Mouse (Mus musculus): ENCODE measurements at regions not wholly inside any gene's neighbourhood (a gene's known extent, or its start where the extent isn't known, plus 50 kb on each side); places are given as distances from the start of the nearest gene placed in this dataset.
A peak's percentile ranks its signal among the peaks of the same experiment; 100 is the strongest.

DNA sequence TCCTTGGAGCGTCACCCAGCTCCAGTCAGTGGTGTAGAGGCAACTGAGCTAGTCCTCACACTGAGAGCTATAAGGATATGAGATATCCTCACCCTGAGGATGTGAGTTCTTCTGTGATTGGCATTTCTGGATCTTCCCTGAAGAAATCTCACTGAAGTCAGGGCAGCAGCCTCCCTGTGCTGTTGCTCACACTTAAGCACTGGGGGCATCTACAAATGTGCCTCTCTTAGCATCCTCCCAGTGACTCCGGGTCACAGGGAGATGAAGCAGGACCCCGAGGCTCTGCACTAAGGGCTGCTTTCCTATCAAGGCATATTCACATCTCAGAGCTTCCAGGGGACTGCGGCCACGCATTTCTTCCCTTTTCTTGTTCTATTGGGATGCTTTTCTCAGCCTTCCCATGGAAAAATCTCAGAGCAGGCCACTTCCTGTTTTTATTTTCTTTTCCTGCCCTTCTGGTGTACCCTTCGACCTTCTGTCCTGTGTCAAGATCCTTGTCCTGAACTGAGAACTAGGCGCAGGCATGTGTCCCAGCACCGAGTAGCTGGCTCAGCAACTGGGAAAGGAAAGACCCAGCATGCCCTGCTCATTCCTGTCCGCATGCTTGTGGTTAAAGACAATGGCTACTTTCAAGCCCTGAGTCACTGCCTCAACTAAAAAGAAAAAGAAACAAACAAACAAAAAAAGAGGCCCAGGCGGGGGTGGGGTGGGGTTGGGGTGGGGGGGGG lies 92.8 kb downstream of the Tomm20 start:
- no peak overlapping the region for H3K9ac ChIP-seq
- WGBS (ENCODE audit: insufficient replicate concordance): 47% methylated on average over 10 of the region's 10 CpGs
- ATAC-seq (ENCODE audit: low read depth): no peak

DNA sequence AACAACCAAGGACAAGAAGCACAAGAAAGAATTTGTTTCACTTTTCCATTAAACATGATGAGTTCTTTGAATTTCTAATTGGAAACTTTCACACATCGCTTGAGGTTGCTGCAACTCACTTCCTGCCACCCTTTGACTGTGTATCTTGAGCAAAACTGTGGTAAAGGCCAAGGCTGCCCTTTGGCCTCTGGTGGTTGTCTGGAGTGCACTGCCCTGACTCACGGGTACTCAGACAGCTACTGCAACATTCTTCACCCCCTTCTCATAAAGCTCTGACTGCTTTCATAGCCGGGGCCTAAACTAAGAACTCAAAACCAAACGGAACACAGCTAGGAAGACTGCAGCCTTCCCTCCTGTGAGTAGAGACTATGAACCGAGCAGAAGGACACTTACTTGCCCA lies 93.5 kb downstream of the Tomm20 start:
- Histone ChIP-seq H3K4me1 (replicated peaks) (peaks cover 63% of the 10 kb centered on the region), H3K4me2 (no peak overlapping the region), H3K27ac (peak overlapping the region; percentile 61), H3K9ac (no peak overlapping the region), H3K4me3 (replicated peaks) (no peak overlapping the region), H3K27me3 (no peaks in the 10 kb centered on the region), H3K9me3 (replicated peaks) (no peaks in the 10 kb centered on the region), H3K36me3 (no peaks in the 10 kb centered on the region)
- ATAC-seq (ENCODE audit: low read depth) (no peak), DNase-seq (no peak)
- WGBS (ENCODE audit: insufficient replicate concordance): 46% methylated on average over 5 of the region's 5 CpGs

More for the DNA sequence above, 92.8 kb downstream of the Tomm20 start:
- H3K9me3 ChIP-seq (replicated peaks): no peaks in the 10 kb centered on the region
- no peak overlapping the region for H3K4me3 ChIP-seq (replicated peaks)
- peaks cover 63% of the 10 kb centered on the region for H3K4me1 ChIP-seq (replicated peaks)
- no peak for DNase-seq
- no peak overlapping the region for H3K4me2 ChIP-seq
- H3K27me3 ChIP-seq: no peaks in the 10 kb centered on the region
- no peaks in the 10 kb centered on the region for H3K36me3 ChIP-seq
- H3K27ac ChIP-seq: peak overlapping the region; percentile 61

GRCm38 (mm10) chr8:126851780-126852179 lies 93.9 kb downstream of the Tomm20 start:
- no peak overlapping the region for H3K4me3 ChIP-seq (replicated peaks)
- H3K36me3 ChIP-seq: no peaks in the 10 kb centered on the region
- peak overlapping the region; percentile 61; the same call in 1 of the 2 replicates for H3K27ac ChIP-seq
- ATAC-seq (ENCODE audit: low read depth) (no peak), DNase-seq (no peak)
- H3K9ac ChIP-seq: no peak overlapping the region
- H3K4me1 ChIP-seq (replicated peaks): peaks cover 60% of the 10 kb centered on the region
- no peaks in the 10 kb centered on the region for H3K9me3 ChIP-seq (replicated peaks)
- no peaks in the 10 kb centered on the region for H3K27me3 ChIP-seq
- H3K4me2 ChIP-seq: no peak overlapping the region
- WGBS (ENCODE audit: insufficient replicate concordance): 55% methylated on average over 3 of the region's 3 CpGs

GRCm38 (mm10) chr8:126850189-126850535 lies 95.5 kb downstream of the Tomm20 start:
- Histone ChIP-seq H3K4me1 (replicated peaks) (peaks cover 62% of the 10 kb centered on the region), H3K36me3 (no peaks in the 10 kb centered on the region), H3K9ac (no peak overlapping the region), H3K9me3 (replicated peaks) (no peaks in the 10 kb centered on the region), H3K27ac (peak overlapping the region; percentile 71), H3K4me3 (replicated peaks) (no peak overlapping the region), H3K4me2 (no peak overlapping the region), H3K27me3 (no peaks in the 10 kb centered on the region)
- WGBS (ENCODE audit: insufficient replicate concordance): 40% methylated on average over 1 of the region's 1 CpGs
- no peak for ATAC-seq (ENCODE audit: low read depth)
- no peak for DNase-seq

DNA sequence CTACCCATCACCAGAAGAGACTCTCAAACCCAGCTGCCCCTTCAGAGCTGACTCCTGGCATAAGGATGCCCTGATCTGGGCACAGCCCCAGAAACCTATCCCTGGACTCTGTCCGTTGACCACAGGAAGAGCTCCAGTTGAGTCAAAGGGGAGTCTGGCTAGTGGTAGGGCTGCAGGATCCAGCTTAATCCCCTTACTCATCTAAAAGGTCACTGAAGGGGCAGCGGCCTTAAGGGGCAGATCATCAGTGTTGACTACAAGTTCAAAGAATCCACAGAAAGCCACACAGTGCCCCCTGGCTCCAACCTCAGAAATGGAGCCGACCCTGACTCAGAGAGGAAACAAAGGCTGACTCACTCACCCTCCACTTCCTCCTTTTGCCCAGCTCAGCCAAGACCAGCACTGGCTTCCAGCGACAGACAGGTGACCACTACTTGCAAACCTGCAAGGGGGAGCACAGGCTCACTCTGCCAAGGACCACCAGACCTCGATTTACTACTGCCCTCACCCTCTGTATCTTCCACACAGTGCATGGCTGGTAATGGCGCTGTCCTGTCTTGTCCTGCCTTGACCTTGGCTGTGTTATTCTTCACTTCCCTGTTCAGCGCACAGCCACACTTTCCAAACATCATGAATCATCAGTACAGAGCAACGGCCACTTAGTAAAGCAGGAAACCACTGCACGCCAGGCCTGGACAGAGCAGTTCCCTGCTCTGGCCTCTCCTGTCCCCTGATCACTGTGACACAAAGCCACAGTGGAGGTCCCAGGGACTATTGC lies 96.0 kb downstream of the Tomm20 start:
- Histone ChIP-seq H3K27me3 (no peaks in the 10 kb centered on the region), H3K4me3 (replicated peaks) (no peak overlapping the region), H3K9ac (no peak overlapping the region), H3K9me3 (replicated peaks) (no peaks in the 10 kb centered on the region), H3K27ac (peak overlapping the region; percentile 71), H3K4me2 (no peak overlapping the region), H3K36me3 (no peaks in the 10 kb centered on the region), H3K4me1 (replicated peaks) (peaks cover 61% of the 10 kb centered on the region)
- no peak for DNase-seq
- WGBS (ENCODE audit: insufficient replicate concordance): 19% methylated on average over 9 of the region's 9 CpGs
- peak; percentile 50 for ATAC-seq (ENCODE audit: low read depth)

DNA sequence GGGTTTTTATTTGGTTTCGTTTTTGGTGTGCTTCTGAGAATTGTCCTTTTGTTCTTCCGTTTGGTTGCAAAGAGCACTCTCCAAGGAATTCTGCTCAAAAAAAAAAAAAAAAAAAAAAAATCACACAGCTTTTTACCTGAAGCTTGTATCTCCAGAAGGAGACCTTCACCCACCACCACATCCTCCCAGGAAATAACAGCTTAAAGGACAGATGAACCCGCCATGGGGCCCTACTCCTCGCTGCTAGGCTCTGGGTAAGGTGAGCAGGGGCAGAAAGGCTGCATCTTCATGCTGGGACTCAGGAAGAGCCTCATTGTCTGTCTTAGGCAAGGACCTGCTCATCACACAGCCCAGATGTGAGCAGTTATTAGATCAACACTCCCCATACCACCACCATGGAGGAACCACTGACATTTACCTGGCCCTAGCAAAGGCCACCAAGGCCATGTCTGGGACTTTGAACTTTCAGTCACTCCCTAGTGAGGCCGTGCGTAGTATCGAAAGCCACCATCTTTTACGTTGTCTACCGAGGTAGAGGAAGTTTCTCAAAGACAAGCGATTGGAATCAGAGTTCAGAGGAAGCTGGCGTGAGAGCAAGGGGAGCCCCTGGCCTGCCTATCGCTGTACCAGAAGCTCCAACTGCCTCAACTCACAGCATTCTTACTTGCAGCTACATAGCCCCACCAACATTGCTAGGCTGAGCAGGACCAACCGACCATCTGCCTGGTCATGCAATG lies 97.1 kb downstream of the Tomm20 start:
- Histone ChIP-seq H3K36me3 (no peaks in the 10 kb centered on the region), H3K4me2 (no peak overlapping the region), H3K27me3 (no peaks in the 10 kb centered on the region), H3K9me3 (replicated peaks) (no peaks in the 10 kb centered on the region), H3K9ac (no peak overlapping the region), H3K27ac (peak overlapping the region; percentile 71), H3K4me1 (replicated peaks) (peaks cover 55% of the 10 kb centered on the region), H3K4me3 (replicated peaks) (no peak overlapping the region)
- DNase-seq: no peak
- 33% methylated on average over 13 of the region's 13 CpGs for WGBS (ENCODE audit: insufficient replicate concordance)
- peak; percentile 18; the same call in 1 of the 2 replicates for ATAC-seq (ENCODE audit: low read depth)

DNA sequence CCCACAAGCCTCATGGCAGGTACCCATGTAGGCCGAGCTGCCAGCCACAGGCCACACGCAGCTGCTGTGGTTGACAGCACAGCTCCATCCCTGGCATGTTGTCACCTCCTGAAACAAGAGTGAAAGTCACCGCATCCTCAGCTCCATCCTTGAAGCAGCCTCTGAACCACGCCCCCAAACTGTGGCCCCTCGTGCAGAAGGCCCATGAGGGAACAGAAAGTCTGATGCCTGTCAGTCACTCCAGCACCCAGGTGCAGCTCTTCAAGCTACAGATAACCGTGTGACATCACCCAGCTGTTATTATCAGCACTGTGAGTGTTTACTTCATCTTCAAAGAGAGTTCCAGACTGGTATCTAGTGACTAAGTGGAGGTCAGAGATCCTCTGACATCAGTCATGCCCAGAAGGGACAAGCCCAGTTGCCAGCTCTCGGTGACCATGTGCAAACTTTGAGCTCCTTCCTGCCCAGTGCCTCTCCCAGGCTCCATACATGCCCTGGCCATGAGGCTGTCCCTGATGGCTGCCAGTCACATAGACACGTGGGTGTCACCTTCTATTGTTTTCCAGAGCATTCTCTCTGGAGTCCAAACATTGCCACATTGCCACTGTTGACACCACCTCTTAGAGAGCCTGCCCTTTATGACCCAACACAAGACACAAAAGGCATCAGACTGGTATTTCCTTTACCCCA lies 97.8 kb downstream of the Tomm20 start:
- H3K9ac ChIP-seq: 0 out of 2 replicates have a peak overlapping the region, but pooled peaks have one; percentile 23
- H3K4me3 ChIP-seq (replicated peaks): no peak overlapping the region
- peak overlapping the region; percentile 16; the same call in 1 of the 2 replicates for H3K27ac ChIP-seq
- no peaks in the 10 kb centered on the region for H3K9me3 ChIP-seq (replicated peaks)
- no peaks in the 10 kb centered on the region for H3K27me3 ChIP-seq
- no peaks in the 10 kb centered on the region for H3K36me3 ChIP-seq
- peaks cover 52% of the 10 kb centered on the region for H3K4me1 ChIP-seq (replicated peaks)
- 31% methylated on average over 8 of the region's 8 CpGs for WGBS (ENCODE audit: insufficient replicate concordance)
- ATAC-seq (ENCODE audit: low read depth) (peak; percentile 63), DNase-seq (peak; percentile 34)
- H3K4me2 ChIP-seq: no peak overlapping the region

DNA sequence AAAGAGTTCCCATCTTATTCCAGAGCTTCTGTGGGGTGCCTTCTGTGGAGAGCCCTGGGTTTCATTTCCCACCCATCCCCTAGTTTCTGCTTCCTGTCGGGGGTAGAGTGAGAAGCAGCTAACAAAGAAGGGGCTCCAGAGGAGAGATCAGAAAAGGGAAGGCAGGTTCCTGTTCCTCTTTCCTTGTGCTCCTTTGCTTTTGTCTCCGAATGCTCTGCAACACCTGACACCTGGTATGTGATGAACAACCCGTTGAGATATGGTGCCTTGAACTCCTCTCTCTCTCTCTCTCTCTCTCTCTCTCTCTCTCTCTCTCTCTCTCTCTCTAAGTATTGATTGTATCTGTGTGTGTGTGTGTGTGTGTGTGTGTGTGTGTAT lies 99.5 kb downstream of the Tomm20 start:
- Histone ChIP-seq H3K9me3 (replicated peaks) (no peaks in the 10 kb centered on the region), H3K27me3 (no peaks in the 10 kb centered on the region), H3K36me3 (no peaks in the 10 kb centered on the region), H3K4me2 (no peak overlapping the region), H3K9ac (no peak overlapping the region), H3K27ac (no peak overlapping the region), H3K4me1 (replicated peaks) (peaks cover 43% of the 10 kb centered on the region), H3K4me3 (replicated peaks) (no peak overlapping the region)
- WGBS (ENCODE audit: insufficient replicate concordance): 20% methylated on average over 3 of the region's 3 CpGs
- no peak for DNase-seq
- ATAC-seq (ENCODE audit: low read depth): no peak

- Histone ChIP-seq H3K4me2 (no peak overlapping the region), H3K4me3 (replicated peaks) (no peak overlapping the region), H3K36me3 (no peaks in the 10 kb centered on the region), H3K27ac (no peak overlapping the region), H3K9ac (no peak overlapping the region), H3K27me3 (no peaks in the 10 kb centered on the region), H3K4me1 (replicated peaks) (peaks cover 39% of the 10 kb centered on the region), H3K9me3 (replicated peaks) (no peaks in the 10 kb centered on the region)
- no peak for DNase-seq
- 61% methylated on average over 14 of the region's 14 CpGs for WGBS (ENCODE audit: insufficient replicate concordance)
- no peak for ATAC-seq (ENCODE audit: low read depth)
These were observed 100.0 kb downstream of the Tomm20 start for GRCm38 (mm10) chr8:126845530-126846187.

- ATAC-seq (ENCODE audit: low read depth) (no peak), DNase-seq (no peak)
- H3K9me3 ChIP-seq (replicated peaks): no peaks in the 10 kb centered on the region
- H3K36me3 ChIP-seq: no peaks in the 10 kb centered on the region
- no peak overlapping the region for H3K9ac ChIP-seq
- no peak overlapping the region for H3K4me2 ChIP-seq
- no peak overlapping the region for H3K27ac ChIP-seq
- H3K4me3 ChIP-seq (replicated peaks): no peak overlapping the region
- 69% methylated on average over 4 of the region's 4 CpGs for WGBS (ENCODE audit: insufficient replicate concordance)
- peaks cover 42% of the 10 kb centered on the region for H3K4me1 ChIP-seq (replicated peaks)
- no peaks in the 10 kb centered on the region for H3K27me3 ChIP-seq
These were observed 101.0 kb downstream of the Tomm20 start for GRCm38 (mm10) chr8:126844627-126845026.

Measured in liver, embryonic 13.5 days (tissue).